Comparison of ENCODE assay signal across 8 mouse cellular contexts in genomic region chr11:93531029-93531680, GRCm38 (mm10).
A peak's percentile ranks its signal among the peaks of the same experiment; 100 is the strongest.
DNase-seq lines count a peak whose midpoint lies in the region; ATAC-seq lines count a peak whose summit lies in the region.

No protein-coding gene starts in this region.

- ATAC-seq in cerebellum, adult (ENCODE audit: insufficient number of reproducible peaks, low FRiP score, low TSS enrichment): peak; percentile 86
- peak; percentile 59 for ATAC-seq in granulocyte monocyte progenitor cell, adult 5-6 weeks (replicated peaks; ENCODE audit: poor library complexity, severe bottlenecking)

- peak; percentile 53 to 58 for DNase-seq in right cerebral cortex, postnatal 10 days (ENCODE audit: low spot score in 2 of 2)
- no peak for DNase-seq in right cerebral cortex, adult 18-20 months
- DNase-seq in kidney, postnatal 14 days: peak; percentile 76
- DNase-seq in ovary, postnatal 36 days (ENCODE audit: low spot score): peak; percentile 31
- DNase-seq in embryo, embryonic 11 days: no peak
- DNase-seq in retina, postnatal 1 day: no peak

Comparison
In these comparisons a context has a peak if more than half of its experiments do, and no peak if none do; other contexts are left out.
1. DNase-seq: peak in right cerebral cortex, postnatal 10 days (2 of 2), kidney, postnatal 14 days (single experiment) and ovary, postnatal 36 days (single experiment); none in right cerebral cortex, adult 18-20 months (single experiment), embryo, embryonic 11 days (single experiment) and retina, postnatal 1 day (single experiment).